Mouse (Mus musculus): ENCODE results near the gene Pak1.

Gene Pak1

GRCm38 (mm10) chr7:97788190-97788668 is at the start of gene Pak1:
Gene Pak1 (plus strand): TSS chr7:97788541.
- peak; percentile 77 for DNase-seq (ENCODE audit: low read depth)

GRCm38 (mm10) chr7:97740948-97741347 is 47.4 kb upstream of the Pak1 start:
- no peak for DNase-seq (ENCODE audit: low read depth)

GRCm38 (mm10) chr7:97741756-97742291 is 46.5 kb upstream of the Pak1 start:
- no peak for DNase-seq (ENCODE audit: low read depth)

- DNase-seq (ENCODE audit: low read depth), result peak; percentile 87
Observed at GRCm38 (mm10) chr7:97745299-97745698, 43.0 kb upstream of the Pak1 start.

GRCm38 (mm10) chr7:97747176-97747707 is 41.1 kb upstream of the Pak1 start:
- DNase-seq (ENCODE audit: low read depth), result no peak

GRCm38 (mm10) chr7:97747787-97748497 is 40.4 kb upstream of the Pak1 start:
- DNase-seq (ENCODE audit: low read depth), result peak; percentile 90

- DNase-seq (ENCODE audit: low read depth), result peak; percentile 59
Observed at GRCm38 (mm10) chr7:97748527-97749206, 39.7 kb upstream of the Pak1 start.

GRCm38 (mm10) chr7:97749207-97750190 is 38.8 kb upstream of the Pak1 start:
- no peak for DNase-seq (ENCODE audit: low read depth)

GRCm38 (mm10) chr7:97756967-97757881 is 31.1 kb upstream of the Pak1 start:
- DNase-seq (ENCODE audit: low read depth), result no peak

GRCm38 (mm10) chr7:97764591-97764990 is 23.8 kb upstream of the Pak1 start:
- no peak for DNase-seq (ENCODE audit: low read depth)

GRCm38 (mm10) chr7:97765181-97765962 is 23.0 kb upstream of the Pak1 start:
- peak; percentile 84 for DNase-seq (ENCODE audit: low read depth)

- DNase-seq (ENCODE audit: low read depth), result no peak
Observed at GRCm38 (mm10) chr7:97765963-97766347, 22.4 kb upstream of the Pak1 start.

GRCm38 (mm10) chr7:97766406-97767166 is 21.8 kb upstream of the Pak1 start:
- peak; percentile 66 for DNase-seq (ENCODE audit: low read depth)

- DNase-seq (ENCODE audit: low read depth), result no peak
Observed at GRCm38 (mm10) chr7:97767841-97768240, 20.5 kb upstream of the Pak1 start.

- no peak for DNase-seq (ENCODE audit: low read depth)
Observed at GRCm38 (mm10) chr7:97769020-97769419, 19.3 kb upstream of the Pak1 start.

GRCm38 (mm10) chr7:97770841-97771620 is 17.3 kb upstream of the Pak1 start:
- peak; percentile 52 for DNase-seq (ENCODE audit: low read depth)

- peak; percentile 62 for DNase-seq (ENCODE audit: low read depth)
Observed at GRCm38 (mm10) chr7:97775380-97775779, 13.0 kb upstream of the Pak1 start.

GRCm38 (mm10) chr7:97775923-97776322 is 12.4 kb upstream of the Pak1 start:
- peak; percentile 14 for DNase-seq (ENCODE audit: low read depth)
